Mouse (Mus musculus) c-Kit-positive CD71-positive TER-119-positive erythroid progenitor cells, embryonic 14.5 days (primary cell): ENCODE data around the gene Larp6.

ENCODE experiments used
- DNase-seq: peaks from one replicate; pipeline ENCODE4 v3.0.0-alpha.2; 2013; ENCODE audit warnings: low spot score

Gene Larp6

DNA sequence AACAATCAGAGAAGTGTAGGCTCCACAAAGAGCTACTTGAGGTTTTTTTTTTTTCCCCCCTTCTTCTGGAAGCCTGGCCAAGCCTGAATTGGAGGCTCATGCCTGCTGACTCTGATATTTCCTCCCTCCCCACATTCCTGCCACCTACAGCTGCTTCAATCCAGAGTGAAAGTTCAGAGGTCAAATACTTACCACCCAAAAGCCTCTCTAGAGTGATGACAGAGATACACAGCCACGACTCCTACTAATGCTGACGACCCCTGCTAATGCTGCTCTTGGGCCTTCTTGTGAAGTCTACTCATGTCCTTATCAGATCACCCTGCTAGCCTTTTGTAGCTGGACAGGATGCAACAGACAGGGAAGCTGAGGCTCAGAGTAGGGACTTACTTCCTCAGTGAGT lies 52.4 kb downstream of the Larp6 start:
- DNase-seq = no peak

DNA sequence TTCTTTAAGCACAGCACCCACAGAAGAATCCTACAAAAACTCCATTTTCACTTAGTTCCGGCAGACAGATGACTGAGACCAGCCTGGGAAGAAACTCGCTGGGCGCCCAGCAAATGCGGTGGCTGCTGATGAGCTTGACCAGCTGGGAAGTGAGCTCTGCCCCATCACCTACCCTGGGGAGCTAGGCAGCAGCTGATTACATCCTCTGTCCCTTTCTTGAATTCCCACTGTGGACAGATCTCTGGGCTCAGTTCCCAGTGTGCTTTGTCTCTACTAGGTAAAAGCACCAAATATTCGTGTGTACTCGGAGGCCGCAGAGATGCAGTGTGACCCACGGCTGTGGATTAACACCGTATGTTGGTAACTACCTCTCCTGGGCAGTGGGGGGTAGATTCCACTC lies 55.6 kb downstream of the Larp6 start:
- DNase-seq = no peak

DNA sequence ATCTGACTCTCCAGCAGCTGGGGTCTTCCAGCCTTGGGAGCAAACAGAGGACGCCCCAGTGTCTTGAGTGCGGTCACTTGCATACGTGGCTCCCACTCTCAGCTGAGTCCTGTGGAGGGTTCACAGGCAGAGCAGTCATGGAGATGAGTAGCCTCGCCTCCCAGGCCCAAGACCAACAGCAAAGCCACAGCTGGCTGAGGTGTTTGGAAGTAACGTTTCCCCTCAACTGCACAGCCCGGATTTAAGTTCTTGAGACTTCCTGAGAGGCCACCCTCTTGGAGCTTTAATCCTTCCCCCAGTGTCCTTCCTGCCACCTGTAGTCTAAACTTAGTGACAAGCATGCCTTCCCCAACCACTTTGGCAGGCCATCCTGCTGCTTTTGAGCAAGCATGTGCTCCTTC lies 56.9 kb downstream of the Larp6 start:
- DNase-seq = no peak

DNA sequence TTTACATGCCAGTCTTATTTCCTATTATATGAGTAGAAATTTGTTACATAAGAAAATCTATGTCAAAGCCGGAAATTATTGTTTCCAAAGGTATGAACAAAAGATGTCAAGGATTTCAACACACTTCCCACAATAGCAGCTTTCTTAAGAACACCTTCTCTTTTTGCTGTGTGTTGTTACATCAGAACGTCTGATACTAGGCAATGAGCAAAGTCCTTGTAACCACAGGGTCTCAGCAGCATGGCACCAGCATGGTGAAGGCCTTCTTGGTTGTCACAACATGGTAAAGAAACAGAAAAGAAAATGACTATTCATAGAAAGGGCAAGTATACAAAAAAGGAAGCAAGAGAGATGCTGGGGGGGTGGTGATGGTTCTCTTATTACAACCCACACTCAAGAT lies 60.9 kb downstream of the Larp6 start:
- no peak for DNase-seq

DNA sequence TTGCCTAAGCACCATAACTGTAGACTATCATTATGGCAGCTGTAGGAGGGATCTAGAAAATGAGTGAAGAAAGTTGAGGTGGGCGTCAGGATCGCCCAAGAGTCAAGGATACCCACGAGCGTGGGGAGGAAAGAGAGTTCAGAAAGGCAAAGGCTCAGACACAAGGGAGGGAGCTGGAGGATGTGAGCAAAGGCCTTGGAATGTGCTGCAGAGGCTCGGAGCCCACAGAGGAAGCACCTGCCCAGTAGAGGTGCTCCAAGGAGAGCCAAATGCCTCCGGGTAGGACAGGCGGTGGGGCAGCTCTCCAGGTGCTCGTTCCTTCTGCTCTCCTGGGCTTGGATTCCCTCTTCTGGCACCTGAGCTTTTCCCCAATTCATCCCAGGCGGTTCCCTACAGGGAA lies 64.1 kb downstream of the Larp6 start:
- no peak for DNase-seq

DNA sequence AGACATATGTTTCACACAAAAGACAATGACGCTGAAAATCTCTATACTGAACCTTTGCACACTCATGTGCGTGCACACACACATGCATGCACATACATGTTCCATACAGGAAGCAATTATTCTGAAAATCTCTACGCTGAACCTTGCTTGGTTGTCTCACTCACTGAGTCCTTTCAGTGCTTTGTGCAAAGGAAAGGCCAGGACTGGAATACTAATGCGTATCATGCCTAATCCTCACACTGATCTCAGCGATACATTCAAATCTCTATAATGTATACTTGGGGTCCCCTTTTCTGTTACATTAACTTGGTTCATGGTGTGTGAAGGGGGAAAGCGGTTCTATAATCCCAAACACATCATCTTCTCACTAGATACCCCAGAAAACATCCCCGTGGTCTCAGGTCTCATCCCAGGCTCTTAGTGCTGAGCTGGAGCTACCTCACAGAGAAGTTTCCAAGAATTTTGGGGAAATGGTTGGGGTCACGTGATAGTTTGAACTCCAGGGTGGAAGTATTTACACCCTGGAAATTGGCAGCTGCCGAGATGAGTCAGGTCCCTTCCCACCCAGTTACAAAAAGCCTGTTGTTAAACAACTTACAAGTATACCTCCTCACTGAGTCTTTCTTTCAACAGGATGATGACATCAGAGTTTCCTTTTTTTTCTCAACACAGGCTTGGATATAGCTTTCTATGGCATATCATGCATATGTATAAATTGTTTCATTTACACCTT lies 69.4 kb downstream of the Larp6 start:
- DNase-seq = no peak

DNA sequence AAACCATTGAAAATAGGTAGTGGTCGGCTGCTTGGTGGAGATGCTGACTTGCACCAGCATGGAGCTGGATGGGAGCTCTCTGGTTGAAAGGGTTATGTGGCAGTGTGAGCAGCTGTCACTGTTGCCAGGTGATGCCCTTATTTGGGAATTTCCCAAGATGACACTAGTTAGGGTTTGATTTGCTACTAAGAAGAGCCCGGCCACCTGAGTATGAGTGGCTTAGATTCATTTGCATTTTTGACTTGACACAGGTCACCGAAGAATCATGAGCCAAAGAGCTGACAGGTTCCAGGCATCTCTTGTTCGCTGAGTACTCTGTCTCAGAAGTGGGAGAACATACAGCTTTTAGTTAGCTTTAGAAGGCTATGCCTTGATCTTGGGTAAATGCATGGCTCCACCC lies 72.3 kb downstream of the Larp6 start:
- DNase-seq = no peak

DNA sequence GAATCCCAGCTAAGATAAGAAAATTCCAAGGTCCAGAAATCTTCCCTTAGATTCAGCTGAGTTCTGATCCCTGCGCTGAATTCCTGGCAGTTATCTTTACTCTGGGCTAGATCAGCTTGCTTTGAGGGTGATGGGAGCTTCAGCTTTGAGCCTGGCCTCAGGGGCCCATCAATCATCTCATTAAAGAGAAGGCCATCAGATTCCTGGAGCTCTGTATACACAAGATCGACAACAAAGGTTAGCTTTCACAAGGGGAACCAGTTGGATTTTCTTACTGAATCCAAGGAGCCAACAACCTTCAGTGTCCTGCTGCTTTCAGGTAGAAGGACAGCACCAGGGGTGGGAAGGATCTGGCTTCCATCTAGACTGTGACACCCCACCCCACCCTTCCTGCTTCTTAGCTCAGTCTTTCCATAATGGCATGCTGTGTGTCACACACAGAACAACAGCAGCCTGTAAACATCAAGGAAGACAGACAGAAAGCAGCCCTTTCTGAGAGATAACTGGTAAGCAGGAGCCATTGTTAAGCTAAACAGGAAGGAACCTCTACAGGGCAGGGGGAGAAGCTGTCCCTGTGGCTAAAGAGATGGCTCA lies 74.8 kb downstream of the Larp6 start:
- DNase-seq = no peak
